Mouse (Mus musculus): ENCODE results near the gene Myo6.
"Not testable (repeated sequence)": the region's sequence is repeated elsewhere in the genome, so short reads cannot be mapped to it uniquely, and the experiment has no call there.

Gene Myo6

GRCm38 (mm10) chr9:80303518-80303917, 138.7 kb downstream of the Myo6 start:
- no peak for DNase-seq (ENCODE audit: low spot score)

DNA sequence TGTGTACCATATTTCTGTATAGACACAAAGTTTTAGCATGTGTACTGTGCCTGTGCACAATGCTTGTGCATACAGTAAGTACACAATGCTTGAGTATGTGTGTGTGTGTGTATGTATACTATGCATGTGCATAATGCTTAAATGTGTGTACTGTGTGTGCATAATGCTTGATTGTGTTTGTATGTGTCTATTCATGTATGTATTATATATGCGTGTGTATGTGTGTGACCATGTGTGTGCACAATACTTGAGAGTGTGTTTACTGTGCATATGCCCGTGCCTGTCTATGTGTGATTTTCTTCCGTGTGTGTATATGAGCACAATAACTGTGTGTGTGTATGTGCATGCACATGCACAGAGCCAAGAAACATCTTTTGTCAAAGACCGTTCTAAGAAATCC, 141.6 kb downstream of the Myo6 start:
- no peak for DNase-seq (ENCODE audit: low spot score)

- DNase-seq (ENCODE audit: low spot score): no peak
These were observed 142.0 kb downstream of the Myo6 start for GRCm38 (mm10) chr9:80306853-80307252.

GRCm38 (mm10) chr9:80307629-80308028, 142.8 kb downstream of the Myo6 start:
- no peak for DNase-seq (ENCODE audit: low spot score)

GRCm38 (mm10) chr9:80313610-80314009, 148.8 kb downstream of the Myo6 start:
- DNase-seq (ENCODE audit: low spot score): no peak

DNA sequence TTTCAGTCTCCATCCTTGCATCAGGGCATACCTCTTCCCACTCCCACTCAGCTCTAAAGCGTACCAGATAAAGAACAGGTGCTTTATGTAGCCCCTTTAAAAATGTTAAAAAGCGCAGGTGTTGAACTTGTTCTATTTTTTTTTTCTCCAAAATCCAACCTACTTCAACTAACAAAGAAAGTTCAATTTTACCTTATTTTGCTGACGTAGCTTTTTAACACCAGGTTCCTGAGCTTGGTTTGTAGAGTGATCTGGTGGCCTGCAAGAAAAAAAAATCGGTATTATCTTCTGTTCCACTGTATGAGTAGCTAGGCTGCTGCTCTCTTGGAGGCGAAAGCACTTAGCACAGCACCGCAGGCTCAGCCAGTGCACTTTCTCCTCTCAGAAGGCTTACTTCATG, 151.1 kb downstream of the Myo6 start:
- no peak for DNase-seq (ENCODE audit: low spot score)

GRCm38 (mm10) chr9:80318027-80318426, 153.2 kb downstream of the Myo6 start:
- DNase-seq (ENCODE audit: low spot score): no peak

DNA sequence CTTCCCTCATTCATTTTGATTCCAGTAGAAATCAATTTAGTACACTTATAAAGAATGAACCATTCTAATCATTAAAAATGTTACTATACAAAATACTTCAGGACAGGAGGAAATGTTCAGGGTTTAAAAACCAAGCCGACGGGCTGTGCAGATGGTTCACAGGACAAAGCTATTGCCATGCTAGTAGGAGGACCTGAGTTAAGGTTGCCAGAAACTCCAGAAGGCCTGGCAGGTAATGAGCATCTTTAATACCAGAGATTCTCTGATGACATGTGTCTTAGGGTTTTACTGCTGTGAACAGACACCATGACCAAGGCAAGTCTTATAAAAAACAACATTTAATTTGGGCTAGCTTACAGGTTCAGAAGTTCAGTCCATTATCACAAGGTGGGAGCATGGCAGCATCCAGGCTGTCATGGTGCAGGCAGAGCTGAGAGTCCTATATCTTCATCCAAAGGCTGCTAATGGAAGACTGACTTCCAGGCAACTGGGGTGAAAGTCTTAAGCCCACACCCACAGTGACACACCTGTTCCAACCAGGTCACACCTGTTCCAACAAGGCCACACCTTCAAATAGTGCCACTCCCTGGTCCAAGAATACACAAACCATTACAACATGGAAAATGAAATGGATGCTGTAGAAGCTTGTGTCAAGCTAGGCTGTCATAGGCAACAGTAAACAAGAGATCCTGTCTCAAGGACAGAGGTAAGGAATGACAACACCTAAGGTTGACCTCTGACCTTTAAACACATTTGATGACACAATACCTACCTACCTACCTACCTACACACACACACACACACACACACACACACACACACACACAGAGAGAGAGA, 156.4 kb downstream of the Myo6 start:
- not testable (repeated sequence) for DNase-seq (ENCODE audit: low spot score)

- DNase-seq (ENCODE audit: low spot score): no peak
These were observed 167.3 kb downstream of the Myo6 start for GRCm38 (mm10) chr9:80332153-80332552.

- no peak for DNase-seq (ENCODE audit: low spot score)
These were observed 168.6 kb downstream of the Myo6 start for GRCm38 (mm10) chr9:80333466-80333865.

DNA sequence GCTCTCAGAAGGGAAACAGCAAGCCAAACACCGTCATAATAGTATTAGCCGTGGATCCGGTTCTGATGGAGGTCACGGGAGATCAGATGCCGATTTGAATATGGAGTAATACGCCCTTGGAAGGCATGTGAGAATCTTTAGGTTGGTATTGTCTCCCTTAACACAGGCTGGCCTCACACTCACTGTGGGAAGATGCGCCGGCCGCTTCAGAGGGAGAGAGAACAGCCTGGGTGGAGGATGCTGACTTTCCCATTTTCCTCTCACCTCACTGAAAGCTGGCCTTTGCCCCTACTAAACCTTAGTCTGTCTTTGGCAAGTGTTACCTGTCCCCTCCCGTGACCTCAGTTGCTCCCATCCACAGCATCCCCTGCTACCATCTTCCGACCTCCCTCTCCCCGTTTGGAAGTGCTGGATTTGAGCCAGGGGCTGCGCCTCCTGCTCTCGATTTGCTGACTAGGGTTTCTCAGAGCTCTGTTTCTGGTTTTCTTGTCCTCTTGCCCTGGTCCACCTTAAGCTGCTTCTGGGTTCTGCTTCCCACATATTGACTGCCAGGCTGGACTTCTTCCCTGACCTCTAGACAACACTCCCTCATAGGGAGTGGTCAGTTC, 169.3 kb downstream of the Myo6 start:
- DNase-seq (ENCODE audit: low spot score): no peak

GRCm38 (mm10) chr9:80335660-80336357, 171.0 kb downstream of the Myo6 start:
- DNase-seq (ENCODE audit: low spot score): no peak

- DNase-seq (ENCODE audit: low spot score): no peak
These were observed 173.2 kb downstream of the Myo6 start for GRCm38 (mm10) chr9:80338026-80338425.

DNA sequence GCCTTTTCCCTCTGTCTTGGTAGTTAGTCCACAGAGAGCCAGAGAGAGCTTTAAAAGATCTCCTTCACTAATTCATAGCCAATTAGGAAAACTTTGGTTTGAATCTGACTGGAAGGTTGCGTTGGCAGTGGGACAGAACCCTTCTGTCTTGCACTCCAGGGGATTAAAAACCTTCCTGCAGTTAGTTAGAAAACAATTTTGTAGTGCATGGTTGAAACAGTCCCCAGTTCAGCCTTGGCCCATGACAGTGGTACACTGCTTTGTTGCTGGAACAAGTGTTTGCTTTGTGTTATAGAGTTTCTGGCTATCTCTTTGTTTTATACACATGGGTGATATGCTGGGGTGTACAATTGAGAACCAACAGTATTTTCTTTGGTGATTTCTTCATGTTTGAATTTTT, 176.1 kb downstream of the Myo6 start:
- DNase-seq (ENCODE audit: low spot score): no peak

DNA sequence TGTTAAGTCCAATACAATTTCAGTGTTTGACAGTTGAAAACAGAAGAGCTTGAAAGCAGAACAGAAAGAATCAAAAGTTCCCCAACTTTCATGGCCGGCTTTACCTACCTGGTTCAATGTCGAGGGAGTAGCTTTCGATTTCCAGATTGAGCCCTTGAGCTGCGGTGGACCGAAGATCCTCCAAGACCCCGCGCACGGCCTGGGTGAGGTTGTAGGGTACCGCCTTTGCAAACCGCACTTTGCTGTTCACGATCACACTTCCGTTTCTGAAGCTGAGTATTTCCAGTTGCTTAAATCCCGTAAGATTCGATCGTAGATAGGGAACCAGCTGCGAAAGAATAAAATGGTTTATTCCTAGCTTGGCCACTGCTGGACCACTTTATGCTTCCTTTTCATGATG, 176.9 kb downstream of the Myo6 start:
- DNase-seq (ENCODE audit: low spot score): no peak

- no peak for DNase-seq (ENCODE audit: low spot score)
These were observed 177.7 kb downstream of the Myo6 start for GRCm38 (mm10) chr9:80342520-80342919.

DNA sequence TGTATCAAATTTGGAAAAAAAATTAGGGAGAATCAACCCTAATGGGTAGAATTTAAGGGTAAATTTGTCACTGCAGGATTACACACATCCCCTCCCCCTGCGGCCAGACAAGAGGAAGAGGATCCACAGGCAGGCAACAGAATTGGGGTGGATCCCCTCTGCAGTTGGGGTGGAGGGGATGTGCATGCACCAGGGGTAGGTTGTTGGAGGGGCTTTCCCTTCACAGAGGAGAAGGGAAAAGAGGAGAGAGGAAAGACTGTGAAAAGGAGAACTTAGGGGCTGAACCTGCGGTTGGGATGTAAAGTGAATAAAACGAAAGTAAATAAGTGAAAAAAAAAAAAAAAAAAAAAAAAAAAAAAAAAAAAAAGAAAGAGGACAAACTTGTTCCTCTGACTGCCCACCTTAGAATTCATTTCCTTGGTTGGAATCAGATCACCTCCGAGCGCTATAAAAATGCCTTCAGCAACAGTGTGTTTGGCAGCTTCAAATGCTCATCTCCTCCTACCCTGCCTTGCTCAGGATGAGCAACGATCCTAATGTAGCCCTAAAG, 179.7 kb downstream of the Myo6 start:
- DNase-seq (ENCODE audit: low spot score): no peak

- DNase-seq (ENCODE audit: low spot score): no peak
These were observed 186.5 kb downstream of the Myo6 start for GRCm38 (mm10) chr9:80351295-80351677.

DNA sequence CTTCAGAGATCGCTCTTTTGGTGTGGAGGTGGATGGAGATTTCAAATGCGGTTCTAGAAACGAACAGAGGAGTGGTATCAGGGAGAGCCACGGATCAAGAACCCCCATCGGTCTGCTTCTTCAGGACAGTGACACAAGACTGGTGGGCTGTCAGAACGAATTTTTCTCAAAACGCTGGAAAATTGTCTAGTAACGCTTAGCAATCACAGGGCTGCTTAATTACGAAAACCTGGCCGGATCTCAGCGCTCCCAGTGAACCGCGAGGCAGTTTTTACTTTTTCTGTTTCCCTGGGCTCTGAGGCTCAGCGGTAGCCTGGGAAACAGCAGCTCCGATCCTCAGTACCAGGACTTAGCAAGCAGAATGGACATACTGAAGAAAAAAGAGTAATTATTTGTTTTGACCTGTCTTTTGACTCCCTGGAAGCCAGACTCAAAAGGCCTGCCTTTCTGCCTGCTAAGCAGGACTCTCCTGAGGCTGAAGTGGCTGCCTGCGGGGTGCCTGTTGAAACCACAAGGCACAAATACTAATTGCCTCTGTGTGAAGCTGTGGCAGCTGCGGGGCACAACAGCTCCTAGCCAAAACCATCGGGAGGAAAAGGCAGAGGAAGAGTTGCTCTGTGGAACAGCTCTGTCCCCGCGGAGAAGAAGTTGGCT, 187.0 kb downstream of the Myo6 start:
- no peak for DNase-seq (ENCODE audit: low spot score)

- no peak for DNase-seq (ENCODE audit: low spot score)
These were observed 195.2 kb downstream of the Myo6 start for GRCm38 (mm10) chr9:80360063-80360462.
